Mouse (Mus musculus) G1E (cell line): ENCODE results near the gene Pde2a. TPM values are rescaled to one million over a fixed set of nuclear protein-coding genes. Genes with fewer than 3 reads are reported as not detected.

Source experiments
- ATAC-seq: 2 replicates; pipeline ENCODE4 v1.8.0; 2016; ENCODE audit warnings: mild to moderate bottlenecking; ENCODE audit not compliant: insufficient number of reproducible peaks, poor library complexity, low FRiP score, severe bottlenecking; ENCODE audit errors: extremely low read depth
- DNase-seq: peaks from one replicate; pipeline ENCODE4 v3.0.0; 2012; ENCODE audit warnings: low spot score
- H3K27me3 ChIP-seq: 2 replicates; pipeline ENCODE4 v1.6.1; 2012; ENCODE audit warnings: mild to moderate bottlenecking, low read length, inconsistent platforms; ENCODE audit not compliant: insufficient read depth
- H3K36me3 ChIP-seq: replicated peaks from 2 replicates; pipeline ENCODE3; 2012; ENCODE audit warnings: mild to moderate bottlenecking, inconsistent platforms
- H3K4me1 ChIP-seq: 2 replicates; pipeline ENCODE4 v1.6.1; 2012; ENCODE audit warnings: low read depth, low read length, inconsistent platforms, mixed read lengths; ENCODE audit not compliant: insufficient read depth
- H3K4me3 ChIP-seq: 2 replicates; pipeline ENCODE4 v1.5.1; 2012; ENCODE audit warnings: low read depth, mild to moderate bottlenecking, inconsistent platforms, low read length, moderate library complexity, mixed read lengths
- H3K9me3 ChIP-seq: replicated peaks from 2 replicates; pipeline ENCODE4 v1.6.1; 2012; ENCODE audit warnings: inconsistent platforms
- CTCF ChIP-seq: IDR thresholded peaks from 2 replicates; pipeline ENCODE4 v1.5.1; 2012; ENCODE audit warnings: low read depth, low read length, inconsistent platforms, mixed read lengths
- GATA1 ChIP-seq: IDR thresholded peaks from 2 replicates; pipeline ENCODE4 v1.6.1; 2012; ENCODE audit warnings: borderline replicate concordance, low read length, inconsistent platforms, mixed read lengths
- GATA2 ChIP-seq: IDR thresholded peaks from 2 replicates; pipeline ENCODE4 v1.6.1; 2012; ENCODE audit warnings: low read depth, low read length, inconsistent platforms, borderline replicate concordance
- POLR2AphosphoS5 ChIP-seq: IDR thresholded peaks from 2 replicates; pipeline ENCODE4 v1.6.1; 2012; ENCODE audit warnings: low read depth, low read length, inconsistent platforms; ENCODE audit not compliant: insufficient replicate concordance
- TAL1 ChIP-seq: conservative IDR thresholded peaks from 2 replicates; pipeline ENCODE4 v1.6.1; 2012; ENCODE audit warnings: low read depth, low read length, inconsistent platforms, mixed read lengths
- polyA plus RNA-seq: library from polyadenylated mRNA; stranded (reverse); fragments of >175 nt; gene quantifications from 2 replicates; pipeline ENCODE4 v1.2.3, GENCODE M21; 2012
- total RNA-seq, 2 experiments: library from RNA; stranded (forward) in 1 of 2; stranded (reverse) in 1 of 2; fragments of 200-1000 nt in 1 of 2; fragments of >200 nt in 1 of 2; fragmentation: Nextera tagmentation in 1 of 2; gene quantifications; 2 replicates each; pipeline ENCODE4 v1.2.3; 2014 to 2017

The Pde2a gene
- total and polyA plus RNA-seq, 3 experiments: 0.55 TPM; not detected in 2

DNA sequence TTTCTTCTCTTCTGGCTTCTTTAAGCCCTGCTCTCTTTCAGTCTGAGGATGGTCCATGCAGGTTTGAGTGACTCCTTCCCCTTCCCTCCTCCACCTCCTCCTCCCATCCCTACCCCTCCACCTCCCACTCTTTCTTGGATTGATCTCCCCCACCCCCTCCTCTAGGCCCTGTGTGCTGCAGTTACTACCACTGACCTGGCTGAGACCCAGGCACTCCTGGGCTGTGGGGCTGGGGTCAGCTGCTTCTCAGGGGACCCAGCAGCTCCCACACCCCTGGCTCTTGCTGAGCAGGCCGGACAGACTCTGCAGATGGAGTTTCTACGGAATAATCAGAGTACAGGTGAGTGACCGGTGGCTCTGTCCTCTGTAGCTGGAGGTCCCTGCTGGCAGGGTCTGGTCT is 26.9 kb upstream of the Pde2a start:
- Histone ChIP-seq H3K27me3 (no peaks in the 10 kb centered on the region), H3K9me3 (peaks cover 6% of the 10 kb centered on the region; the same call in 1 of the 2 replicates), H3K36me3 (peaks cover 99% of the 10 kb centered on the region), H3K4me1 (no peaks in the 10 kb centered on the region), H3K4me3 (no peak overlapping the region)
- TF ChIP-seq POLR2AphosphoS5 (no peak), TAL1 (no peak), GATA1 (no peak), CTCF (no peak), GATA2 (no peak)
- ATAC-seq: no peak
- no peak for DNase-seq

- peaks cover 99% of the 10 kb centered on the region for H3K36me3 ChIP-seq
- H3K27me3 ChIP-seq: no peaks in the 10 kb centered on the region
- ATAC-seq (no peak), DNase-seq (no peak)
- H3K9me3 ChIP-seq: peaks cover 6% of the 10 kb centered on the region; the same call in 1 of the 2 replicates
- H3K4me1 ChIP-seq: no peaks in the 10 kb centered on the region; the same call in 1 of the 2 replicates
- H3K4me3 ChIP-seq: no peak overlapping the region
- no peak for TF ChIP-seq CTCF
- no peak for TF ChIP-seq GATA1
- TF ChIP-seq GATA2: no peak
- no peak for TF ChIP-seq TAL1
- TF ChIP-seq POLR2AphosphoS5: no peak
Observed at GRCm38 (mm10) chr7:101395471-101395870, 26.0 kb upstream of the Pde2a start.

- no peak for ATAC-seq
- H3K27me3 ChIP-seq: no peaks in the 10 kb centered on the region
- peaks cover 6% of the 10 kb centered on the region; the same call in 1 of the 2 replicates for H3K9me3 ChIP-seq
- no peak overlapping the region for H3K4me3 ChIP-seq
- peaks cover 99% of the 10 kb centered on the region for H3K36me3 ChIP-seq
- TF ChIP-seq CTCF: no peak
- TF ChIP-seq GATA1: no peak
- TF ChIP-seq POLR2AphosphoS5: no peak
- DNase-seq: no peak
- H3K4me1 ChIP-seq: no peaks in the 10 kb centered on the region; the same call in 1 of the 2 replicates
Observed at GRCm38 (mm10) chr7:101397175-101397574, 24.3 kb upstream of the Pde2a start.

- no peak for ATAC-seq
- Histone ChIP-seq H3K4me3 (no peak overlapping the region), H3K27me3 (no peaks in the 10 kb centered on the region), H3K9me3 (peaks cover 6% of the 10 kb centered on the region; the same call in 1 of the 2 replicates), H3K4me1 (no peaks in the 10 kb centered on the region; the same call in 1 of the 2 replicates), H3K36me3 (peaks cover 98% of the 10 kb centered on the region)
- DNase-seq: no peak
- no peak for TF ChIP-seq POLR2AphosphoS5
- no peak for TF ChIP-seq GATA1
- no peak for TF ChIP-seq TAL1
- TF ChIP-seq GATA2: no peak
- TF ChIP-seq CTCF: no peak
Observed at GRCm38 (mm10) chr7:101401510-101401909, 20.0 kb upstream of the Pde2a start.

GRCm38 (mm10) chr7:101403831-101404230 is 17.7 kb upstream of the Pde2a start:
- no peaks in the 10 kb centered on the region for H3K27me3 ChIP-seq
- DNase-seq (no peak), ATAC-seq (no peak)
- H3K4me3 ChIP-seq: no peak overlapping the region
- no peaks in the 10 kb centered on the region; the same call in 1 of the 2 replicates for H3K4me1 ChIP-seq
- H3K36me3 ChIP-seq: peaks cover 98% of the 10 kb centered on the region
- no peak for TF ChIP-seq GATA2
- TF ChIP-seq TAL1: no peak
- no peak for TF ChIP-seq GATA1
- no peak for TF ChIP-seq POLR2AphosphoS5
- TF ChIP-seq CTCF: no peak
- no peaks in the 10 kb centered on the region for H3K9me3 ChIP-seq

DNA sequence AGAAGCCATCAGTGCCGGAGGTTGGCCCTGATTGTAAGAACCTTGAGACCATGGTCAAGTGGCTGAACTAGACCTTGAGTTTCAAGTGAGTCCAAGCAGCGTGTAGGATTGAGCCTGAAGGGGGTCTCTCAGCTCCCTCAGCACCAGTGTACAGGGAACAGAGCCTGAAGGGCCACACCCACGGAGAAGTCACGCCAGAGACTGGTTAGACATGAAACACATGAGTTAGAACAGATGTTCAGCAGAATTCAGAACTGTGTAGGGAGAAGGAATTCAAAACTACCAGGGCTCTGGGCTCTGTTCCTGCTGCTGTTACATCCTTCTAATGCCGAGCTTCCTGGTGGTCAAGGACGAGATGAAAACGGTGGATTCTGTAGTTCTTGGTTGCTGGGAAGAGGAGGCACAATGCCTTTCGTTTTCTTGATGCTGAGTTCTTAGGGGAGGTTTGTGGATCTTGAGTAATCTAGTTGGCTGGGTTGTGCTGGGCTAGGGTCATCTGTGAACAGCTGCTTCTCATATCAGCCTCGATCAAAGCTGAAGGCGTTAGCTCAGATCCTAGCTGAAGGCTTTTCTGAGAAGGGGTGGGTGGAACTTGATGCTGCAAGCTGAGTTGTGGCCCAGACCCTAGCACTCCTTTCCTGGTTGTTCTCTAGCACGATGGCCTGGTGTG is 11.1 kb upstream of the Pde2a start, which contains the start of gene Gm45837:
Gene Gm45837, plus strand, starts transcription at position 620 of the 670 bp plus-strand sequence.
- no peak for DNase-seq

More for the DNA sequence above, 11.1 kb upstream of the Pde2a start, which contains the start of gene Gm45837:
- H3K4me3 ChIP-seq: no peak within 1 kb of the TSS
- peaks cover 26% of the 10 kb centered on the region for H3K4me1 ChIP-seq
- ATAC-seq: no peak
- H3K36me3 ChIP-seq: peaks cover 76% of the 10 kb centered on the region
- H3K27me3 ChIP-seq: no peaks in the 10 kb centered on the region; the same call in 1 of the 2 replicates
- TF ChIP-seq GATA2: no peak
- TF ChIP-seq CTCF: no peak
- TF ChIP-seq GATA1: no peak
- TF ChIP-seq TAL1: no peak
- no peak for TF ChIP-seq POLR2AphosphoS5
- no peaks in the 10 kb centered on the region for H3K9me3 ChIP-seq
